Mouse (Mus musculus) olfactory bulb, adult 2 months (tissue): ENCODE data around the gene Zbtb34. TPM values are rescaled to one million over a fixed set of nuclear protein-coding genes. Genes with fewer than 3 reads are reported as not detected.
A peak's percentile ranks its signal among the peaks of the same experiment; 100 is the strongest.

Experiments used
- H3K27ac ChIP-seq: fragments of 200-500 bp; 2 replicates; pipeline ENCODE4 v1.5.1; 2012; ENCODE audit warnings: low read depth, low read length; ENCODE audit not compliant: insufficient read depth
- H3K4me1 ChIP-seq: fragments of 200-500 bp; 2 replicates; pipeline ENCODE4 v1.6.1; 2012; ENCODE audit warnings: low read length; ENCODE audit not compliant: control insufficient read depth, insufficient read depth
- H3K4me3 ChIP-seq: fragments of 200-500 bp; 2 replicates; pipeline ENCODE4 v1.5.1; 2012; ENCODE audit warnings: mild to moderate bottlenecking, low read depth, low read length, moderate library complexity; ENCODE audit not compliant: insufficient read depth
- CTCF ChIP-seq: fragments of 200-500 bp; IDR thresholded peaks from 2 replicates; pipeline ENCODE4 v1.5.1; 2012; ENCODE audit warnings: low read depth, mild to moderate bottlenecking, low read length, moderate library complexity; ENCODE audit not compliant: insufficient read depth
- POLR2A ChIP-seq: fragments of 200-500 bp; IDR thresholded peaks from 2 replicates; pipeline ENCODE4 v1.6.1; 2012; ENCODE audit warnings: mild to moderate bottlenecking, low read depth, low read length, moderate library complexity; ENCODE audit not compliant: insufficient read depth
- WGBS: fragments of 180-500 bp; shearing (Covaris S2); methylation state at CpG from one replicate; pipeline ENCODE4 v1.1.7; 2018; 5-methylcytosine and 5-hydroxymethylcytosine counted together
- polyA plus RNA-seq: library from polyadenylated mRNA; stranded (reverse); fragments of >200 nt; gene quantifications from 2 replicates; pipeline ENCODE4 v1.2.4, GENCODE M21; 2012; ENCODE audit warnings: low replicate concordance; ENCODE audit not compliant: missing spikeins, insufficient read depth, insufficient read length

The Zbtb34 gene
- polyA plus RNA-seq, 1 experiment: not detected

DNA sequence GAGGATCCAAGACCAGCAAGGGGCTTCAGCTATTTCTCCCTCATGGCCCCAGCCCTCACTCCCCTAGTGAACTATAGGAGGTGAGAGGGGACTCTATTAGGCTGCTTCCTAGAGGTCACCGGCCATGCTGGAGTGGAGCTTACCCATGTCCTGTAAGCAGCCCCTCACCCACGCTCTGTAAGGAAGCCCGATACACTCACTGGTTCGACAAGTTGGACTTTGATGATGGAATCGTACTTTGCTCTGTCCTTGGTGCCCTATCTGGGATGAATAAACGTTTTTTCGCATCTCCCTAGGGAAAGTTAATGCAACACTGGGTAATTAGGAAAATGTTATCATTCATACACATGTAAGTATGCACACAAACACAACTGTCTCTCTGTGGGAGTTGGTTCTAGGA lies 30.9 kb upstream of the Zbtb34 start:
- 86% methylated on average over 7 of the region's 7 CpGs for WGBS
- H3K4me3 ChIP-seq: no peak overlapping the region
- TF ChIP-seq CTCF: no peak
- TF ChIP-seq POLR2A: no peak

DNA sequence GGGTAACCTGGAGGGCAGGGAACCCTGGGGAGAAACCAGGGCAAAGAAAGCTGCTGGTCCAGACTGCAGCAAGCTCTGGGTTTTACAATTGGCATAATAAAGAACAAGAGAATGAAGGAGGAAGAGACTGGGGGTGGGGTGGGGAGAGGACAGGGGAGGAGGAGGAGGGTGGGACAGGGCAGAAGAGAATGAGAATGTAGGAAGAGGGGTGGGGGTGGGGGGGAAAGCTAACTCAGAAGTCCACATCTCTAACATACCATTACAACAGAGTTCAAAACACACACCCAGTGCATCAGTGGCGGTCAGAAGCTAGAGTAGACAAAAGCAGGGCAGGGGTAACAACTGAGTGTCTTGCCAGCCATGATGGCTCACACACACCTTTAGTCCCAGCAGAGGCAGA lies 29.9 kb upstream of the Zbtb34 start:
- no peak for TF ChIP-seq POLR2A
- TF ChIP-seq CTCF: no peak
- no peak overlapping the region for H3K4me3 ChIP-seq
- 78% methylated on average over 1 of the region's 1 CpGs for WGBS
- H3K27ac ChIP-seq: no peak overlapping the region
- peaks cover 12% of the 10 kb centered on the region for H3K4me1 ChIP-seq

More for the DNA sequence above, 30.9 kb upstream of the Zbtb34 start:
- H3K4me1 ChIP-seq: peaks cover 12% of the 10 kb centered on the region
- no peak overlapping the region for H3K27ac ChIP-seq

DNA sequence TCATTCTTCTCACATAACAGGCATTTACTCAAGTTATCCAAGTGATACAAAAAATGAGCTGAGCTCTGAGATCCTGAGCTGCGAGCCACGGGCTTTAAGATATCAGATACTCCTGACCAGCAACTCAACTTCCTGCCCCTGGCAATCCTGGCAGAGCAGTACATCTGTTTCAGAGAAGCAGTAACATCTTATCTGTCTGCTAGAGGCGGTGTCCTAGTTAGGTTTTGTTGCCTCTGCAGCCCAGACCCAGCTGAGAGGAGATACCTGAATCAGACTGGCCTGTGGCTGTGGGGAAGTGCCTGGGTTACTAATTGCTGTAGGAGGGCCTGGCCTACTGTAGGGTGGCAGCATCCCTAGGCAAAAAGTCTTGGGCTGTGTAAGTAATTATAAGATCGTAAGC lies 28.5 kb upstream of the Zbtb34 start:
- Histone ChIP-seq H3K4me3 (no peak overlapping the region), H3K4me1 (peaks cover 9% of the 10 kb centered on the region), H3K27ac (no peak overlapping the region)
- WGBS: 86% methylated on average over 4 of the region's 4 CpGs
- no peak for TF ChIP-seq POLR2A
- TF ChIP-seq CTCF: no peak

DNA sequence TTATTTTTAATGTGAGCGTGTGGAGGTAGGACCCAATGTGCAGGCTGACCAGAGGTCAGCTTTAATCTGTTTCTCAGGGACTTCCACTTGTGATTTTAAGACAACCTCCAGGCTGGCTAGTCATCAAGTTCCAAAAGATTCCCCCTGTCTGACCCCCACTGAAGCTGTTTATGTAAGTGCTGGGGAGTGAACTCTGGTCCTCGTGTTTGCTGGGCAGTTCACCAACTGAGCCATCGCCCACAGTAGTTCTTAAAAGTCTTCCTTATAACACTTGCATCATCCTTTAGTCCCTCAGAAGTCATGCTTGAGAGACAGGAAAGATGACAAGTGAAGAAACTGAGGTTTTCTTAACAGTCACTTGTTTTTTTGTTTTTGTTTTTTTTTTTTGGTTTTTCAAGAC lies 25.6 kb upstream of the Zbtb34 start:
- TF ChIP-seq POLR2A: no peak
- Histone ChIP-seq H3K4me1 (peaks cover 32% of the 10 kb centered on the region), H3K27ac (no peak overlapping the region), H3K4me3 (no peak overlapping the region)
- 83% methylated on average over 3 of the region's 3 CpGs for WGBS

DNA sequence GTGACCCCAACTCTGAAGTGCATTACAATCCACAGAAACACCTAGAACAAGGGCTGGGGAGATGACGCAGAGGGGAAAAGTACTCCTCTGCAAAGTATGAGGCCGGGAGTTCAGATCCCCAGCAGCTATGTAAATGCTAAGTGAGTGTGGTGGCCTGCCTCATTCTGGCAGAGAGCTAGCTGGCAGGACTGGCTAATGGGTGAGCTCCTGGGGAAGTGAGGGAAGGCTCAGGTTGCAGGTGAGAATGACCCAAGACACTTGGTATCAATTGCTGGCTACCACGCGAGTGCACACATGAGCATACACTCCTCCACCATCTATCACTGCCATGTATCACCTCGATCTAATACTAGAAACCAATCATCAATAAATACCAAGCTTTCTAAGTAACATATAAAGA lies 25.1 kb upstream of the Zbtb34 start:
- H3K27ac ChIP-seq: no peak overlapping the region
- H3K4me3 ChIP-seq: no peak overlapping the region
- no peak for TF ChIP-seq CTCF
- no peak for TF ChIP-seq POLR2A
- WGBS: 91% methylated on average over 5 of the region's 5 CpGs
- peaks cover 34% of the 10 kb centered on the region for H3K4me1 ChIP-seq

DNA sequence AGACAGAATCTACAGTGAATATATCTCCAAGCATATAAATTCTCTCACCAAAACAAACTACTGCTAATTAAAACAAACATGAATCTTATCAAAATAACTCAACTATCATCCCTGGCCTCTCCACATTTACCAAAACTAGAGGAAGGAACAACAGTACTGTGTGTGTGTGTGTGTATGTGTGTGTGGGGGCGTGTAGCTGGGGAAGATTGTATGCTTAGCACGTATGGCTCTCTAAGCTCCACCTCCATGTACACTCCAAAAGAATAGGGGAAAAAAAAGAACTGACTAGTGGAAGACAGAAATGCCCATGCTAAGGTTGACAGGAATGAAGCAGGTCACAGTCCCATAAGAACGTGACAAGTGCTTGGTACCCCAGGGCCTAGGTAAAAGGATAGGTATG lies 24.2 kb upstream of the Zbtb34 start:
- no peak overlapping the region; the same call in 1 of the 2 replicates for H3K27ac ChIP-seq

DNA sequence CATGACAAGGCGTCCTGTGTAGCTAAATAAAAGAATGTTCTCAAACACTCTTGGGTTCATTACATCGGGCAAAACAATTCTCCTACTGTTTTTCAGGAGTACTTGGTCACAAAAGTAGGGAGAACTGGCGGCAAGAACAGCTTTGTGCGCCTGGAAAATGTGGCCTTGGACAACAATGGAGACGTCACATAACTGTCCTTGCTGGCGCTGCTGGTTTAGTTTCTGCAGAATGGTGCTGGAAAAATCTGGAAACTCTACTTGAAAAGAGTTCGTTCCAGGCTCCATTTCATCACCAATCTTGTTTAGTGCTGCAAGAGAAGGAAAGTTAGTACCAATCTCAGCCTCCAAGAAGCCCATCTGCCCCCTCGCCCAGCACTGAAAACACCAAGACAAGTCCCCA lies 23.7 kb upstream of the Zbtb34 start:
- TF ChIP-seq POLR2A (no peak), CTCF (no peak)
- peak overlapping the region; percentile 8; the same call in 1 of the 2 replicates for H3K27ac ChIP-seq
- H3K4me1 ChIP-seq: peaks cover 43% of the 10 kb centered on the region
- WGBS: 55% methylated on average over 8 of the region's 8 CpGs
- H3K4me3 ChIP-seq: no peak overlapping the region

More for the DNA sequence above, 24.2 kb upstream of the Zbtb34 start:
- H3K4me1 ChIP-seq: peaks cover 40% of the 10 kb centered on the region
- 57% methylated on average over 3 of the region's 3 CpGs for WGBS
- H3K4me3 ChIP-seq: no peak overlapping the region
- TF ChIP-seq POLR2A: no peak
- no peak for TF ChIP-seq CTCF

DNA sequence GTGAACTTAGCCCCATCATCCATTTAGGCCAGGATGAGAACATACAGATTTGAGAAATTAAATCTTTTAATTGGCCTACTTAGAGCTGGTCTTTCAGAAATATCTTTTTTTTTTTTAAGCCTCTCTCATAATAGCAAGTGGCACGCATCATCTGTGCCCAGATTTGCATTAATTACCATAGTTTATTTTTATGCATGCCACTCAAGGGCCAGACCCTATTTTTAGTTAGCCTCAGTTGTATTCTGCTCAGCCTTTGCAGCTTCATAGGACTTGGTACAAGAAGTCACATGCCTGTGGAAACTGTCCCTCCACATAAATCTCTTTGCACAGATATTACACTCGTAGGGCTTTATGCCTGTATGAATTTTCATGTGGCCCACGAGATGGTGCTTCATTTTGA lies 22.4 kb upstream of the Zbtb34 start:
- no peak overlapping the region for H3K27ac ChIP-seq
- peaks cover 55% of the 10 kb centered on the region for H3K4me1 ChIP-seq
- no peak overlapping the region for H3K4me3 ChIP-seq
- 58% methylated on average over 3 of the region's 3 CpGs for WGBS
- no peak for TF ChIP-seq CTCF
- TF ChIP-seq POLR2A: no peak

DNA sequence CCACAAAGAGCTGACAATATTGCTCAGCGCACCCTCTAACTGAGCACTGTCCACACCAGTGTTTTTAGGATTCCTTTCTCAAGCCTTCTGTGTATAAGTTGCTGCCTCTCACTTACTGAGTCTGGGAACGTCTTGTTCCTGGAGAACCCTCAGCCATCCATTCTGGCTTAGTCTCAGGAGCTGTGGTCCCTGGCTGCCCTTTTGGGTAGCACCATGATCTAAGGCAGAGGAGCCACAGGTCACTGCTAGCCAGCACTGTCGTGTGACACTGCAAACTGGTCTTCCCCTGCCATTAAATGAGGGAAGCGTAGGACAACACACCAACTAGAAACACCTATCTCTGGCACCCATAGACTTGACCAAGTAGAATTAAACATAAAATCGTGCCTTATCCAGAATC lies 21.6 kb upstream of the Zbtb34 start:
- 0 out of 2 replicates have a peak overlapping the region, but pooled peaks have one; percentile 31 for H3K27ac ChIP-seq
- TF ChIP-seq CTCF (no peak), POLR2A (no peak)
- WGBS: 83% methylated on average over 5 of the region's 5 CpGs

DNA sequence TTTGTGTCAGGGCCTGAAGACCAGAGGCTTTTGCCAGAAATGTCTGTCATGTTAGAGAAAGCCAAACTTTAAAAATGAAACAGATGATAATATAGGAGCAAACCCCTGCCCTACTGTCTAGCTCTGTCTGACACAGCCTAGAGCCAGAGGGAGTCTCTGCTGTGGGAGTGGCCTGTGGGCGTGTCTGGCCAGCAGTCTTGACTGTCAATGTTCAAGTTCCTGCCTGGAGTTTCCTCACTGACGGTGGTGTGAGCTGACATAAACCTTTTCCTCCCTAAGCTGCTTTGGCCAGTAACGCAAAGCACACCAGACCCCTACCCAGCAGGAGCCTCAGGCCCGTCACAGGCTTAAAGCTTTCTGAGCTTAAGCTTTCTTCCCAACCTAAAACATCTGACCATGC lies 21.0 kb upstream of the Zbtb34 start:
- H3K27ac ChIP-seq: peak overlapping the region; percentile 32; the same call in 1 of the 2 replicates
- H3K4me3 ChIP-seq: no peak overlapping the region
- TF ChIP-seq CTCF (no peak), POLR2A (no peak)
- 43% methylated on average over 4 of the region's 4 CpGs for WGBS
- H3K4me1 ChIP-seq: peaks cover 59% of the 10 kb centered on the region

More for the DNA sequence above, 21.6 kb upstream of the Zbtb34 start:
- Histone ChIP-seq H3K4me1 (peaks cover 55% of the 10 kb centered on the region), H3K4me3 (no peak overlapping the region)
